Mouse (Mus musculus): ENCODE data around the gene Olfr215. TPM values are rescaled to one million over a fixed set of nuclear protein-coding genes. Genes with fewer than 3 reads are reported as not detected.

The Olfr215 gene
- polyA plus RNA-seq, 1 experiment from 2014 or later: not detected

Other genes with a start within 250 kb of the Olfr215 start
- gene March8, start 246.2 kb downstream of the Olfr215 start, polyA plus RNA-seq (2014; fragmentation: Nextera tagmentation; extraction: Ambion mirVana): 31.8 and 32.1 TPM in 2 replicates
- 2.0 and 2.4 TPM in 2 replicates for gene Alox5, start 123.0 kb downstream of the Olfr215 start, polyA plus RNA-seq (2014; fragmentation: Nextera tagmentation; extraction: Ambion mirVana)
- gene Olfr211, start 95.1 kb downstream of the Olfr215 start, polyA plus RNA-seq (2014; fragmentation: Nextera tagmentation; extraction: Ambion mirVana): not detected in 2 replicates
- gene Olfr212, start 77.7 kb downstream of the Olfr215 start, polyA plus RNA-seq (2014; fragmentation: Nextera tagmentation; extraction: Ambion mirVana): not detected in 2 replicates
- gene Olfr213, start 45.7 kb downstream of the Olfr215 start, polyA plus RNA-seq (2014; fragmentation: Nextera tagmentation; extraction: Ambion mirVana): not detected in 2 replicates
- gene Gm5580, start 33.1 kb downstream of the Olfr215 start, polyA plus RNA-seq (2014; fragmentation: Nextera tagmentation; extraction: Ambion mirVana): 0.35 and 0.38 TPM in 2 replicates
- not detected in 2 replicates for gene Olfr214, start 30.0 kb downstream of the Olfr215 start, polyA plus RNA-seq (2014; fragmentation: Nextera tagmentation; extraction: Ambion mirVana)
- 131 and 154 TPM in 2 replicates for gene Zfp422, start 44.8 kb upstream of the Olfr215 start, polyA plus RNA-seq (2014; fragmentation: Nextera tagmentation; extraction: Ambion mirVana)
- 23.7 and 27.1 TPM in 2 replicates for gene Depp1, start 66.4 kb upstream of the Olfr215 start, polyA plus RNA-seq (2014; fragmentation: Nextera tagmentation; extraction: Ambion mirVana)
- gene Rassf4, start 89.8 kb upstream of the Olfr215 start, polyA plus RNA-seq (2014; fragmentation: Nextera tagmentation; extraction: Ambion mirVana): 17.5 and 17.9 TPM in 2 replicates
- 0.67 and 1.0 TPM in 2 replicates for gene Tmem72, start 132.7 kb upstream of the Olfr215 start, polyA plus RNA-seq (2014; fragmentation: Nextera tagmentation; extraction: Ambion mirVana)